Mouse (Mus musculus) left cerebral cortex, postnatal 25 days (tissue): ENCODE measurements at regions not wholly inside any gene's neighbourhood (a gene's known extent, or its start where the extent isn't known, plus 50 kb on each side); places are given as distances from the start of the nearest gene placed in this dataset.
A peak's percentile ranks its signal among the peaks of the same experiment; 100 is the strongest.

Experiments used
- DNase-seq, 2 experiments: peaks; one replicate each; pipeline ENCODE4 v3.0.0; 2022; ENCODE audit warnings: low spot score in 2 of 2, mixed read lengths in 1 of 2
- intact Hi-C: fragments of 180-260 bp; cut with DNase I; formaldehyde crosslinking; loops from one replicate; pipeline ENCODE4 v1.15.1; 2025

DNA sequence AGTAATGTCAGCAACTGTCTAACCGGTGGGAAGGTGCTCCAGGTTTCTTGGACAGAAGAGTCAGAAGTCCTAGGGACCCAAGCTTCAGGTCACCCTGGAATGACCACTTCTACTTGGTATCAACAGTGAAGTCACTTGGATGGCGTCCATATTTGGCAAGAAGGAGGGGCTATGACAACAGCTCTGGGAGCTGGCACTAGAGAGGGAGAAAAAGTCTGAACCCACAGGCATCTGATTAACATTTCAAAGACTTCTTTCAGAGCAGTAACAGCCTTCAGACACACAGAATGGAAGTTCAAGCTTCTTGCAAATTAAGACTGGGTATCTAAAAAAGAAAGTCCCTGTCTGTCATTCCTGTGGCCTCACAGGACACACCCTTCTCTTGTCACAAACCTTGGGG, 124.4 kb downstream of the Polr2m start:
- intact Hi-C loops: no loop called here
- no peak for DNase-seq

DNA sequence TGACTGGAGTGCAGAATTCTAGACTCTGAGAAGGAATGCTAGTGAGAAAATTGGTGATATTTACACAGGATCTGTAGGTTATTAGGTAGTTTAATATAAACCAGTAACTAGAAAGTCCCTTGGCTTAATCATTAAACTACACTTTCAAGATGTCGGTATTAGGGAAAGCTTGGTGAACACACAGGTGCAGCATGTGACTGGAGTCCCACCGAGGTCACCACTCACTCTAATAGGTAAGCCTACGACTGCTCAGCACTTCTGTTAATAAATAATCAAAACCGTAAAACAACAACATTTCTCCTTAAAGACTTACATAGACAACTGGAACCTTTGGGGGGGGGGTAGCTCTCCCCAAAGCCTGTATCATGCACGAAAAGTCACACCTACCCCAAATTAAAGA, 125.1 kb downstream of the Polr2m start:
- intact Hi-C loops: no loop called here
- DNase-seq: no peak

DNA sequence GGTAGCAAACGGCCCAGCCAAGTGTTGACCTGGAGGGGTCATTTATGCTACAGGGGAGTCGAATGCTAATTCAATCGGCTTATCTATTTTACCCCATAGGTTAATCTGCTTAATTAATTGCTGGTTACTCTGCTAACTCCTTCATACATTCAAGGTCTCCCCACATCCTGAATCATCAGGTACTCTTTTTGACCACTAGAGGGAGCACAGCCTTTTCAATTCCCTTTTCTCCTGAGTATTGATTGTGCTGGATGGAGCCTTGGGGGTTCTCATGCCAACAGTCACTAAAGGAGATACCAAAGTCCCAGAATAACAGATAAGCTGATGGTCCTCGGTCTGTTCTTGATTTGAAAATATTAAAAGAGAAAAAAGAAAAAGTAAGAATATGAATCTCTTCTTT, 126.8 kb downstream of the Polr2m start:
- DNase-seq: peak; percentile 31 to 48
- intact Hi-C loops: loop anchor here (1.0 to 10.0 kb wide), 3 partner anchors 88 to 256 kb away; no protein-coding TSS in a partner anchor

DNA sequence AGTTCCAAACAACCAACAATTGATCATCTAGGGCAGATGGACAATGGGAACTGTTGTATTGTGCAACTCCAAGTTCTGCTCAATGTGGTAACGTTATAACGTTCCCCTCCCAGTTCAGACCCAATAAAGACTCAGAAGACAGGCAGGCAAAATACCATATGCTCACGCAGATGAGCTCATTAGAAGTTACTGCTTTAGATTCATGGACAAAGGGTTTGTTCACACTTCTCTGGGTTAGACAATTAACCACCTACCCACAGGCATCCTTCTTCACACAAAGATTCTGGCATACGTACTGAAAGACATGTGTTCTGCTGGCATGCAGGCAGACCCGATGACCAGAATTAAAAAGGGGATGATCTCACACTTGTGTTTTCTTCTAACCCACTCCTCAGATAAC, 130.0 kb downstream of the Polr2m start:
- intact Hi-C loops: loop anchor here (5.0 to 10.0 kb wide), 2 partner anchors 107 to 259 kb away; no protein-coding TSS in a partner anchor
- DNase-seq: no peak
